Mouse (Mus musculus): ENCODE results near the gene Alkbh2.

GRCm38 (mm10) chr5:114170345-114170744 is 42.3 kb upstream of the Alkbh2 start:
- TF ChIP-seq CTCF (IDR thresholded peaks at IDR 0.05; ENCODE audit: insufficient read depth, low read length) (no peak), POLR2A (IDR thresholded peaks at IDR 0.05; ENCODE audit: borderline replicate concordance, extremely low read depth, low read depth, low read length) (no peak)

Measured in lung, adult 2 months (tissue).